Mouse (Mus musculus): ENCODE results near the gene Ahcyl2.

DNA sequence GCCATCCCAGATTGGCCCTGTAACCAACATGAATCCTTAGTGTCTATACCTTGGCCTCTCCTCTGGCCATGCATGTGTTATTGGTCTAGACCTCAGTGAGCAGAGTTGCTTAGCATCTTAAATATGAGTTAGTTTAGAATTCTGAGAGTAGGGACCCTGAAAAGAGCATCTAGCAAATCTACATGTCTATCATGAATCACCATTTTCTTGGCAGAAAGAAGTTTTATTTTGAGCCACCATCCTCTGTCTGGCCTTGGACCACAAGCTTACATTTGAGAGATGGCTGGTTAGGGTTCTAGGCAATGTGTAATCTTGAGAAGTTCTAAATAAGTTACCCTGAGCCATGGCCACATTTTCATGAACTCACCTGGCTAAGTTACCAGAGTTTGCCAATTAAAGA lies 162.3 kb downstream of the Ahcyl2 start:
- TF ChIP-seq CTCF (IDR thresholded peaks at IDR 0.05; ENCODE audit: extremely low read depth, insufficient read depth, low read length) (no peak), POLR2A (IDR thresholded peaks at IDR 0.05; ENCODE audit: extremely low read depth, insufficient read depth, low read length) (no peak)

Measured in cortical plate, adult 2 months (tissue).